Mouse (Mus musculus): Measurements from ENCODE around the gene Hsf2bp.

GRCm38 (mm10) chr17:31905791-31906211 lies 130.3 kb downstream of the Hsf2bp start:
- no peak for TF ChIP-seq CTCF (conservative IDR thresholded peaks at IDR 0.05; ENCODE audit: insufficient read depth, insufficient read length, low read depth, low read length)
- TF ChIP-seq POLR2A (IDR thresholded peaks at IDR 0.05; ENCODE audit: low read depth, low read length): no peak

Data from kidney, adult 2 months (tissue).